Mouse (Mus musculus) limb, embryonic 11.5 days (tissue): Measurements from ENCODE around the gene Wnt3a. TPM values are rescaled to one million over a fixed set of nuclear protein-coding genes. Genes with fewer than 3 reads are reported as not detected.

Experiments used
- ATAC-seq: fragments of 200-750 bp; cut with Nextera tagmentation; 2 replicates; pipeline ENCODE4 v1.8.0; 2017; ENCODE audit warnings: low read depth; ENCODE audit not compliant: insufficient number of reproducible peaks, low FRiP score, low TSS enrichment
- DNase-seq: peaks from one replicate; pipeline ENCODE4 v3.0.0-alpha.2; 2015; ENCODE audit warnings: low spot score
- H3K27ac ChIP-seq: fragments of 300-500 bp; sonication (generic); replicated peaks from 2 replicates; pipeline ENCODE4 v1.5.1; 2014; ENCODE audit warnings: low read depth, mild to moderate bottlenecking, low read length
- H3K27me3 ChIP-seq: fragments of 300-500 bp; sonication (generic); 2 replicates; pipeline ENCODE4 v1.6.1; 2014; ENCODE audit warnings: mild to moderate bottlenecking, low read length, mixed read lengths; ENCODE audit not compliant: control insufficient read depth, insufficient read depth
- H3K36me3 ChIP-seq: fragments of 300-500 bp; sonication (generic); 2 replicates; pipeline ENCODE4 v1.6.1; 2014; ENCODE audit warnings: mild to moderate bottlenecking, low read length, moderate library complexity, mixed read lengths; ENCODE audit not compliant: control insufficient read depth, insufficient read depth
- H3K4me1 ChIP-seq: fragments of 300-500 bp; sonication (generic); 2 replicates; pipeline ENCODE4 v1.6.1; 2014; ENCODE audit warnings: low read length, mixed read lengths; ENCODE audit not compliant: control insufficient read depth, insufficient read depth
- H3K4me2 ChIP-seq: fragments of 300-500 bp; sonication (generic); 2 replicates; pipeline ENCODE4 v1.6.1; 2014; ENCODE audit warnings: low read depth, mild to moderate bottlenecking, moderate library complexity; ENCODE audit not compliant: severe bottlenecking
- H3K4me3 ChIP-seq: fragments of 300-500 bp; sonication (generic); 2 replicates; pipeline ENCODE4 v1.5.1; 2014; ENCODE audit warnings: low read depth, low read length
- H3K9ac ChIP-seq: fragments of 300-500 bp; sonication (generic); 2 replicates; pipeline ENCODE4 v1.6.1; 2014; ENCODE audit warnings: mild to moderate bottlenecking, low read length
- H3K9me3 ChIP-seq: fragments of 300-500 bp; sonication (generic); 2 replicates; pipeline ENCODE4 v1.6.1; 2016; ENCODE audit warnings: low read length; ENCODE audit not compliant: control insufficient read depth
- WGBS: fragments of 180-500 bp; shearing (Covaris S2); extraction: QIAGEN DNeasy Blood & Tissue Kit; methylation state at CpG from one replicate; pipeline ENCODE4 v1.1.7; 2014; 5-methylcytosine and 5-hydroxymethylcytosine counted together
- polyA plus RNA-seq: library from polyadenylated mRNA; unstranded; fragments of >200 nt; fragmentation: Nextera tagmentation; extraction: Ambion mirVana; gene quantifications from 2 replicates; pipeline ENCODE4 v1.2.1, GENCODE M21; 2014

Gene Wnt3a
- polyA plus RNA-seq, 1 experiment from 2014 or later = 0.07 TPM

GRCm38 (mm10) chr11:59293616-59294015 lies 3.1 kb upstream of the Wnt3a start:
- Histone ChIP-seq H3K4me3 (no peak overlapping the region), H3K27me3 (peaks cover 56% of the 10 kb centered on the region), H3K27ac (no peak overlapping the region), H3K4me1 (peaks cover 11% of the 10 kb centered on the region), H3K9ac (no peak overlapping the region), H3K36me3 (no peaks in the 10 kb centered on the region), H3K9me3 (no peaks in the 10 kb centered on the region), H3K4me2 (no peak overlapping the region)
- WGBS = 24% methylated on average over 7 of the region's 7 CpGs
- ATAC-seq = no peak
- peak; percentile 67 for DNase-seq

DNA sequence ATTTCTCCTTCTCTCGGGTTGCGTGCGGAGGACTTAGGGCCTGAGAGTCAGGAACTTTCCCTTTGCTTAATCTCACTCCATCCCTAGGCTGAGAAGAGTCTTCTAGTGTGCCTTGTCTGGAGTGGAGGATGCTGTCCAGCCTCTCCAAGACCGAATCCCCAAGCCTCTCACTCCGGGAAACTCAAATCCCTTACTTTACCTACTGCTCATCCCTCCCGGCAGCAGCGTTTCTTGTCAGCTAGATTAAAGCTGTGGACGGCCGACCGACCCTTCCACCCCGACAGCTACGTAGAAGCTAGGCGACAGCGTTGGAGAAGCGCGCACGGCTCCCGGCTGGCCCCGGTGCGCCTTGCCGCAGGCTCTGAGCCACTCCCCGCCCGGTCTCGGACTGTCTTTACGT lies 846 bp downstream of the Wnt3a start:
- Histone ChIP-seq H3K27me3 (peaks cover 83% of the 10 kb centered on the region), H3K4me2 (peak overlapping the region; percentile 10; the same call in 1 of the 2 replicates), H3K36me3 (no peaks in the 10 kb centered on the region), H3K27ac (no peak overlapping the region), H3K4me1 (peaks cover 11% of the 10 kb centered on the region), H3K4me3 (no peak overlapping the region), H3K9ac (no peak overlapping the region), H3K9me3 (no peaks in the 10 kb centered on the region)
- DNase-seq (peak; percentile 47), ATAC-seq (no peak)
- WGBS = 1% methylated on average over 25 of the region's 25 CpGs

GRCm38 (mm10) chr11:59284146-59284545 lies 6.4 kb downstream of the Wnt3a start:
- Histone ChIP-seq H3K4me1 (peaks cover 5% of the 10 kb centered on the region; the same call in 1 of the 2 replicates), H3K9me3 (no peaks in the 10 kb centered on the region), H3K9ac (no peak overlapping the region), H3K27me3 (peaks cover 40% of the 10 kb centered on the region), H3K4me3 (no peak overlapping the region), H3K4me2 (no peak overlapping the region), H3K36me3 (no peaks in the 10 kb centered on the region), H3K27ac (no peak overlapping the region)
- 39% methylated on average over 14 of the region's 14 CpGs for WGBS
- ATAC-seq (no peak), DNase-seq (peak; percentile 47)

- no peak overlapping the region for H3K4me2 ChIP-seq
- H3K27ac ChIP-seq = no peak overlapping the region
- H3K36me3 ChIP-seq = no peaks in the 10 kb centered on the region
- H3K27me3 ChIP-seq = peaks cover 28% of the 10 kb centered on the region
- 80% methylated on average over 10 of the region's 10 CpGs for WGBS
- H3K9me3 ChIP-seq = no peaks in the 10 kb centered on the region
- H3K4me3 ChIP-seq = no peak overlapping the region
- no peaks in the 10 kb centered on the region for H3K4me1 ChIP-seq
- ATAC-seq (no peak), DNase-seq (no peak)
- H3K9ac ChIP-seq = no peak overlapping the region
These were observed 7.6 kb downstream of the Wnt3a start for GRCm38 (mm10) chr11:59282933-59283332.

- Histone ChIP-seq H3K27ac (no peak overlapping the region), H3K27me3 (peaks cover 19% of the 10 kb centered on the region), H3K36me3 (no peaks in the 10 kb centered on the region), H3K9me3 (no peaks in the 10 kb centered on the region), H3K4me3 (no peak overlapping the region), H3K4me2 (no peak overlapping the region), H3K4me1 (no peaks in the 10 kb centered on the region), H3K9ac (no peak overlapping the region)
- ATAC-seq = no peak
- 72% methylated on average over 5 of the region's 5 CpGs for WGBS
- no peak for DNase-seq
These were observed 8.4 kb downstream of the Wnt3a start for GRCm38 (mm10) chr11:59282111-59282510.

DNA sequence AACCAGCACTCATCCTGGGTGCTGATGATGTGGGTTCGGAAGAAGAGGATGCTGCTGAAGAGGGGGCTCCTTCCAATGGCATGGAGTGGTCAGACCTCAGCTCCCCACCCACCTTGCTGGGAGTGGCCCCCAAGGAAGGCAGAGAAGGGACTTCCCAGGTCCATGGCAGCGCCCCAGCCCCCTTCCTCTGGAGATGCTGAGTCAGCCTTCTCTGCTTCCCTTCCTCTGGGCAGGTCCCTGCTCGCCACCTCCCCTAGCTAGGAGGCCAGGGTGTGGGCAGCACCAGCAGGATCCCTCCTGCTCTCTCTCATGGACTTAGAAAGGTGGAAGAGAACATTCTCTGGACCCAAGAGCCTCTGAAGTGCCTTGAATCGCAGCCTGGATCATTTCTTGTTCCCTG lies 12.5 kb downstream of the Wnt3a start:
- no peak overlapping the region for H3K4me2 ChIP-seq
- H3K9ac ChIP-seq = no peak overlapping the region
- H3K9me3 ChIP-seq = no peaks in the 10 kb centered on the region
- DNase-seq (no peak), ATAC-seq (no peak)
- no peak overlapping the region for H3K4me3 ChIP-seq
- H3K4me1 ChIP-seq = no peaks in the 10 kb centered on the region
- H3K27ac ChIP-seq = no peak overlapping the region
- H3K27me3 ChIP-seq = peaks cover 3% of the 10 kb centered on the region; the same call in 1 of the 2 replicates
- H3K36me3 ChIP-seq = no peaks in the 10 kb centered on the region
- 71% methylated on average over 4 of the region's 4 CpGs for WGBS

DNA sequence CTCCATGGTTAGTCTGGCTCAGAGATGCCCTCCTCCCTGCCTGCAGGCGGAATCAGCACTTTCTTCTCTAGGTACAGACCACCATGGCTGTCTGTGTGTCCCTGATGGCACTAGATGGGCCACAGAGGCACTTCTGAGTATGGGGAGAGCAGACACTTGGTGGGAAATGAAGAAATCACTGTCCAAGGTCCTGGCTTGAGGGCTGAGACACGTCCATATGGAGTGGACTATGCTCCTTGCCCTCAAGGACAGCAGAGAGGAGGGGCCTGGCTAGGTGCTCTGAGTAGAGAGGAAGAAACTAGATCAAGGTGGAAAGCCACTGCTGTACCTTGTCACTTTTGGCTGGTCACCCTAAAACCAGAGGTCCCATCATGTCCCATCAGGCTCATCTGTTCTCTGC lies 13.7 kb downstream of the Wnt3a start:
- no peak overlapping the region for H3K4me2 ChIP-seq
- H3K36me3 ChIP-seq = no peaks in the 10 kb centered on the region
- no peak for ATAC-seq
- no peak for DNase-seq
- H3K4me3 ChIP-seq = no peak overlapping the region
- H3K9me3 ChIP-seq = no peaks in the 10 kb centered on the region
- 0 out of 2 replicates have a peak, but pooled peaks cover 3% of the 10 kb centered on the region for H3K27me3 ChIP-seq
- H3K4me1 ChIP-seq = no peaks in the 10 kb centered on the region
- no peak overlapping the region for H3K9ac ChIP-seq
- H3K27ac ChIP-seq = no peak overlapping the region
- 31% methylated on average over 2 of the region's 2 CpGs for WGBS

- DNase-seq (no peak), ATAC-seq (no peak)
- Histone ChIP-seq H3K4me1 (no peaks in the 10 kb centered on the region), H3K9ac (no peak overlapping the region), H3K36me3 (no peaks in the 10 kb centered on the region), H3K9me3 (no peaks in the 10 kb centered on the region), H3K4me2 (no peak overlapping the region), H3K4me3 (no peak overlapping the region), H3K27me3 (no peaks in the 10 kb centered on the region), H3K27ac (no peak overlapping the region)
- 77% methylated on average over 3 of the region's 3 CpGs for WGBS
These were observed 16.4 kb downstream of the Wnt3a start for GRCm38 (mm10) chr11:59274184-59274583.

GRCm38 (mm10) chr11:59266727-59267126 lies 23.8 kb downstream of the Wnt3a start:
- Histone ChIP-seq H3K36me3 (no peaks in the 10 kb centered on the region), H3K9me3 (no peaks in the 10 kb centered on the region; the same call in 1 of the 2 replicates), H3K9ac (no peak overlapping the region), H3K4me3 (no peak overlapping the region), H3K27me3 (peaks cover 22% of the 10 kb centered on the region), H3K27ac (no peak overlapping the region), H3K4me1 (peaks cover 9% of the 10 kb centered on the region; the same call in 1 of the 2 replicates), H3K4me2 (no peak overlapping the region)
- ATAC-seq (no peak), DNase-seq (no peak)
- WGBS = 36% methylated on average over 6 of the region's 6 CpGs
